Mouse (Mus musculus) gastrocnemius, postnatal 14 days (tissue): ENCODE measurements at regions not wholly inside any gene's neighbourhood (a gene's known extent, or its start where the extent isn't known, plus 50 kb on each side); places are given as distances from the start of the nearest gene placed in this dataset.

Experiments used
- DNase-seq: peaks from one replicate; pipeline ENCODE4 v3.0.0; 2021; ENCODE audit warnings: mixed read lengths
- intact Hi-C: fragments of 180-260 bp; cut with DNase I; formaldehyde crosslinking; loops from one replicate; pipeline ENCODE4 v1.15.1; 2025; ENCODE audit warnings: low total_unique reads

DNA sequence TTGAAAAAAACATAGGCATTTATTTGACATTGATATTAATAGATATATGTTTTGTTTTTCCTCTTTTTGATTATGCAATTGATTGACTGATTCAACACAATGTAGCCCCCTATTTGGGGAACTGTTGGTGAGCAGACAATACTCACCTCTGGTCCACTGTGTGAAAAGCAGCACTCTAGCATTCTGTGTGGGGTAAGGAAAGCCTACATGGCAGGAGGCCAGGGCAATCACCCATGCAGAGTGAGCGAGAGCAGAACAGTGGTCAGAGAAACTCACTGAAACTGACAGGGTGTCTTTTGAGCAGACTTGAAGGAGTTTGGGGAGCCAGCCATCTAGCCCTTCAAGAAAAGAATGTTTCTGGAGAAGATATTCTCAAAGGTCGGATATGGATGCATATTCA is 73.2 kb upstream of the Azi2 start:
- no peak for DNase-seq
- intact Hi-C loops = no loop called here

DNA sequence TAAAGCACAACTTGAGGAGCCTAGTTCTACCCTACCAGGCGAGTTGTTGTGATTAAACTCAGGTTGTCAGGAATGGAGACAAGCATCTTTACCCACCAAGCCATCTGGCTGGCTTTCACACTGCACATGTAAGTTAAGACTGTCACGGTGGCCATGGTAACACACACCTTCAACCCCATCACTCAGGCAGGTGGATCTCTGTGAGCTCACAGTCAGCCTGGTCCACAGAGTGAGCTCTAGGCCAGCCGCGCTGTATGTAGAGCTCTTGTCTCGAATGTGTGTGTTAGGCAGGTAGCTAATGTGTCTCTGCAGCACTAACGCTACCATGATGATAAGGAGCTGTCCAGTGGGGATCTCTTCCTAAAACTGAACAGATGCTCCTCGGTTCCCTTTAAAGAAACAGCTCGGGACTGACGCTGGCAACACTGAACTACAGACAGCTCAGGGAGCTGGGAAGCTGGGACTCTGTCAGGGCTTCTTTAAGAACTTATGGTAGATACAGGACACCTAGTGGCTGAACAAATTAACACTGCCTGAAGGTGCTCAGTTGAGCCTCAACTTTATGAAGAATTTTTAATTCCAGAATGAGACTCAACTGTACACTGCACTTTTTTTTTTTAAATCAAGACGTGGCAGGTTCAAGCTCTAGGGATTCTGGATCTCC is 73.8 kb upstream of the Azi2 start:
- peak; percentile 28 for DNase-seq
- intact Hi-C loops = no loop called here

DNA sequence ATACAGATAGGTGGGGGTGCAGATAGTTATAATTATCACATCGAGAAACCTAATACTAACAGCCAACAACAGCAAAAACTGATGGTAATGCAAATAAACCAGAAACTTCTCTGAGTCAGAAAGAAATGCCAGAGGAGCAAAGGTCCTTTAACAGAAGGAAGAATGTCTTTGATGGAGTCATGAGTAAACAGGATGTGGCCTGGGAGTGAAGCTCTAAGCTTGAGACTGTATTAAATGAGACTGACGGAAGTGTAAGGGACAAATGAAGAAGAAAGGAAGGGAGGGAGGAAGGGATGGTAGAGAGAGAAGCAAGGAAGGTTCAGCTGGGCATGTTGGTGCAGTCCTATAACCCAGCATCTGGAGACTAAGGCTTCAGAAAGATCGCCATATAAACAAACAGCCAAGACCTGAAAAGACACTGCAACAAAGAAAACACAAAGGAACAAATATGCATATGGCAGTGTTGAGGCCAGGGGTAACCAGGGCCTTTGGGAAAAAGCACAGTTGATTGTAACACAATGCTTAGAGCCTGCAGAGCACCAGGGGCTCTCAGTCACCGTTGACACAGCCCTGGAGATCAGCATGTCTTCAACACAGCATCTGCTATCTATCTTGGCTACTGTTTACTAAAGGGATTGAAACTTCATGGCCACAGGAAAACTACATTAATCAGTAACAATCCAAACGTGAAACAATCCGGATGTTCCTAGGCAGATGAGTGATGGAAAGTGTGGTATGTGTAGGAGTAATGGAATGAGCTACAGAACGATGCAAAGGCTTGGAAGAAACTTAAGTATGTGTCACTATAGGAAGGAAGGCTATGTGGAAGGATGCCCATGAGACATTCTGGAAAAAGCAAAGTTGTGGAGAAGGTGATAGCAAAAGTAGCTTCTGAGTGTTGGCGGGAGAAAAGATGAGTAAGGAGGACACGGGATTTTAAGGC is 77.9 kb upstream of the Azi2 start:
- intact Hi-C loops = no loop called here
- DNase-seq = no peak

DNA sequence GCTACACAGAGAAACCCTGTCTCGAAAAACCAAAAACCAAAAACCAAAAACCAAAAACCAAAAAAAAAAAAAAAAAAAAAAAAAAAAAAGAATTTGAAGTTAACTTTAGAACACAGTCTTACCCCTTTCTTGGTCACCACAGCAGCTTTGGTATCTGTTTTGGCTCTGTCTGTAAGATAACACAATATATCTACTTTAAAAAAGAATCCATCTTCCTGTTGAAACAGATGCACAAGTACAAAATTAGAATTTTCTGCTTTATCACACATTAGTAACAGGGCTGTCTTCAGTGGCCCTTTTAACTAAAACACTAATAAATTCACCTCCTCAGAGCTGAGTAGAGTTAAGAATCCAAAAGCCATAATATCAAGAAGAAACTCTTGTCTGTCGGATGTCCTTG is 80.5 kb upstream of the Azi2 start:
- intact Hi-C loops = no loop called here
- no peak for DNase-seq

DNA sequence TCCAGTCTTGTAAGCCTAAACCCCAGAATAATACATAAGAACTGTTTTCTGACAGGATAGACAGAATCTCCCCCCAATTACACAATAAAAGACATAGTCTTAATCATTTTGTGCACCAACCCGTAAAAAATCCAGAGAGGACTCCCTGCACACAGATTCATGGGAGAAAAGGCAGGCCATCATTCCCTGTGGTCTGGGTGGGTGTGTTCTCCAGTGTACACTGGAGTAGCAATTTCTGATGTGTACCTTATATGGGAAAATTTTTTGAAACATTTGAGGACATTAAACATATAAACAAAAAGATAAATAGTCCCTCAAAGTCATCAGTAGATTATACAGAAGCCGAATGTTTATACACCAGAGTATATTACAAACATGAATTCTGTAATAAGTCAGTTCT is 83.1 kb upstream of the Azi2 start:
- no peak for DNase-seq

DNA sequence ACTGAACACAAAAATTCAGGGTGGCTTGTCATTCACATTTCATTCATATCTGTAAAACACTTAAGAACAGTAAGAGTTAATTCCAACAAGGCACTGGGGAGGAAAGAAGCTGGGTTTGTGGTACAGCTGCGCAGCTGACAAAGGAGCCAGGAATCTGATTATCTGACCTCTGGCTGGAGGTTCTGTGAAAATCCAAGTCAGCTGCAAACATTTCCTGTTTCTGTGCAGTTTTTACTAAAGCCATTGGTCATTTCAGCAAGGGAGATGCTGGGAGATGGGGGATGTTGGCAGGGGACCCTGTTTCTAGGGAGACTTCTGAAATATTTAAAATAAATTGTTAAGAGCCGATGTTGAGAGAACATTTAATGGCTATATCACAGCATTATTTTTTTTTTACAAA is 83.6 kb upstream of the Azi2 start:
- intact Hi-C loops = no loop called here
- DNase-seq = peak; percentile 15

More for the DNA sequence above, 83.1 kb upstream of the Azi2 start:
- intact Hi-C loops = no loop called here

DNA sequence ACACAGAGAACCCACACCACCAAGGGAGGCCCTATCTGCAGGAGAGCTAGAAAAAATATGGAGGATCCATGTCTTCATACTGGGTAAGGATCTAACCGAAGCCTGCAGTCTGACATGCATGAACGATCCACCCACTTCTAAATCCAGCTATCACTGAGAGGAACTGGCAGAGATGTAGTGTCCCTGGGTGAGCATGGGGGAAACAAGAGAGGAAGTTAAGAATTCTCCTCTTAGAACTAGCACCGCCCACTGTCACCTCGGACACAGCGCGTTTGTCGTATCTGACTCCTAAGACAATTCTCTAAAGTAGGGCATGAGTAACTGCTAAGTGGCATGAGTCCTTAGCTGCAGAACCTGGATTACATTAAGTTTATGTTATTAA is 112.8 kb upstream of the Azi2 start:
- intact Hi-C loops = no loop called here
- DNase-seq = no peak

DNA sequence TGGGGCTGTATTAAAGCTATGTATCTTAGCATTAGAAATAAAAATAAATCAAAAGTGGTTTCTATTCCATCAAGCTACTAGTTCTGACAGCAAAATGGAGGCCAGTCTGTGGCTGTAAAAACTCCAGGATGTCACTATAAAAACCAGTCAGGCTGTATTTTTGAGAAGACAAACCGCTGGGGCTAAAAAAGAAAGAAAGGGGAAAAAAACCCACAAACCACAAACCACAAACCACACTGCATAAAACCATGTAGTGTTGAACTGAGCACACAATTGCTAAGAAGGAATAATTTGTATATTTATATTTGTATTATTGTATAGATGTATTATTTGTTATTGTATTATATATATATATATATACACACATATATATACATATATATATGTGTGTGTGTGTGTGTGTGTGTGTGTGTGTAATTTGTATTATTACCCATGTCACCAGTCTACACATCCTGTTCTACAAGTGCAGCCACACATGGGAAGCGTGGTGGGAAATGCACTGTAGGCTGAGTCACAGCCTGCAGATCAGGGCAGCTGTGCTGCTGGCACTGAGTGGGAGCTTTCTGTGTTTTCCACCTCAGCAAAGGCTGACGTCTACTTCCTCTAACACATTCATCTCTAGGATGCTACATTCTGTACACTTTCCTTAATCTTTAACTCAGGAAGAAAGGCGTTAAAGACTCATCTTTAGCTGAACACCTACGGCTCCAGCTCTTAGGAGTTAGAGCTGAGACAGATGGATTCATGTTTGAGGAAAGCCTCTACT is 113.4 kb upstream of the Azi2 start:
- DNase-seq = no peak
- intact Hi-C loops = no loop called here

DNA sequence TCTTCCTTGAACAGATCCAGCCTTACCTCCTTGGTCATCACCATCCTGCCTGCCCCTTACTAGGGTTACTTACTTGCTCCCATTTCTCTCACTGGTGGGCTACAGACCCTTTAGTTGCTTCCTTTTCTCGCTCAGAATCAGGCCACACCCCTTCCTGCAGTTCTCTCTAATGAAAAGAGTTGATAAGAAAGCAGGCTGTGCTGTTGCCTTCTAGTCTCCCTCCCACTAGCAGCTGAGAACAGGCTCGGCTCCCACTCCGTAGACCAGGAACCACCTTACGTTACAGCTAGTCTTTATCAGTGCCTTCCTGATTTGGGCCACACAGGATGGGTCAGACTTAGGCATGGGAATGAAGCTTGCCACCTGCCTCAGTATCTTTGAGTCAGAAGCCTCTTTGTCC is 117.3 kb upstream of the Azi2 start:
- no peak for DNase-seq
- intact Hi-C loops = no loop called here

DNA sequence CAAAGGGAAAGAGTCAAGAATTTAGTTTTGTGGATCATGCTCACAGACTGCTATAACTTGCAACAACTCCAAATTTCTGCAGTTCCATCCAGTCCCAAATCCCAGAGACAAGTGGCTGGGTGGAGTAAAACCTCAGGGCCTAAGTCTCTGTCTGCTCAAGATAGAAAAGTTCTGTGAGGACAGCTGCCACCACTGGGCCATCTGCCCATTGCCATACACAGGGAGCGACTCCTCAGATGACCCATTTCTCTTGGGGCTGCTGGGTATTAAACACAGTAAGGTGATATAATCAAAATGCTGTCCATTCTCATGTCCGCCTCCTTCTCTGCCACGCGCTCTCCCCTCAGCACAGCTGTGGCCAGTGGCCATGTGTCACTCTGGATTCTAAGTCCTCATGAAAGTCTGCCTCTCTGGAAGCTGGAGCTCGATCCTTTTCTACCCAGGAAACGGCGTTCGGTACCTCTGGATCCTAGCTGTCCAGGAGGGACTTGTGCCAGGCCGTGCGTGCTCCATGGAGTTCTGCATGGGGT is 132.3 kb upstream of the Azi2 start:
- intact Hi-C loops = no loop called here
- DNase-seq = peak; percentile 18

DNA sequence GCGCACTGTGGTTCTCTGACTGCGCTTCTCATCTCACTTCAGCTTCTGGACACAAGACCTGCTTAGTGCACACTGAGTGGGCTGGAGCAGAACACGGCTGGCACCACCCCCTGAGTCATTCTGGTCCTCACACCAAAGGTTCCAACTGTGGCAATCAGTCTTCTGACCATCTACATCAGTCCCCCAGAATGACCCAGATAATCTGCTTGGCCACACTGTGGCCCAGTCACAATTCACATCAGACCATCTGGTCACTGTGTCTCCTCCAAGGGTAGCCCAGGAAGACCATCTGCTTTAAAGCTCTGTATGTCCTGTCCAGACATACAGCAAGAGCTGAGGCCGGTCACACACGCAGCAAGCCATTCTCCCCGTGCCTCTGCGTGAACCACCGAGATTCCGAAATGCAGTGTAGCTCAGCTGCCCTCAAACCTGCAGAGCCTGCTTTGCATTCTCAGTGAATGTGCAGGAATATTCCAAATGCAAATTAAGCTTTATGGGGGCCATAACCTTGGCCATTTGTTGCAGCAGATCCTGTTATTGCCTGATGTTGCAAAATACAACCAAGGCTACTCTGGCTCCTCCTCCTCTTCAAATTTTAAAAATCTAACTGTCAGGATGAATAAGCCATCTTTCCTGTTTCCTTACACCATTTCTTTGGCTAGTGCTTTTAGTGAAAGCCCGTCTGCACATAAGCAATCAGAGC is 135.1 kb upstream of the Azi2 start:
- intact Hi-C loops = no loop called here
- DNase-seq = no peak

DNA sequence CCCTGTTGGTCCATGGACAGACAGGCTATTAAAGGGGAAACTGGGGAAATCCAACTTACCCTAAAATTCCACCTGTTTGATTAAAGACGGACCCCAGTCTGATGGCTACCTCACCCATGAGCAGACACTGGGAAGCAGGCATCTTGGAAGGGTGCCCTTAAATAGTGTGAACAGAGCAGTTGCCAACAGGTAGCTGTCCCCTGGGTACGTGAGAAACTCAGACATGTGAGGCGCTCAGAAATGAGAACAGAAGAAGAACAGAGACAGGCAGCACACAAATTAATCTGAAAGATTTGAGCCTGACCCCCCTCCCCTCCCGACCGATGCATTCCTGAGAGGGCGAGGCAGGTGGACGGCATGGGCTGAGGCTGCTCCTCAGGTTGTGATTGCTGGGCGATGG is 135.7 kb upstream of the Azi2 start:
- intact Hi-C loops = no loop called here

DNA sequence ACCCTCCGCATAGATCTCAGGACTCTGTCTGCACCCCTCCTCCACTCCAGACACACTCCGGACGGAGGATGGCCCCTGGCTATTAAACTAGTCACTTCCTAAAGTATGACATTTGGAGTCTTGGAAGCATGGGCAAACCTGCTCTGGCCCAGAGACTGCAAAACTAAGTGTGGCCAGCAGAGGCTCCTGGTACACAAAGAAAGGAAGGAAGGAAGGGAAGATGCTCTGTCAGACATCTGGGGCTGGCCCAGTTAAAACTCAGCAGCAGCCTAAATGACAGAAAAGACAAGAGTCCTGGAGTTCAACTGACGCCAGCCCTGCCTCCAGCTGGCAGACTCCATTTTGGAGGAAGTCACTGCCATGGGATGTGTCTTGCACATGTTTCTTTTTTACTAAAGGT is 137.3 kb upstream of the Azi2 start:
- DNase-seq = peak; percentile 29

More for the DNA sequence above, 135.7 kb upstream of the Azi2 start:
- no peak for DNase-seq

DNA sequence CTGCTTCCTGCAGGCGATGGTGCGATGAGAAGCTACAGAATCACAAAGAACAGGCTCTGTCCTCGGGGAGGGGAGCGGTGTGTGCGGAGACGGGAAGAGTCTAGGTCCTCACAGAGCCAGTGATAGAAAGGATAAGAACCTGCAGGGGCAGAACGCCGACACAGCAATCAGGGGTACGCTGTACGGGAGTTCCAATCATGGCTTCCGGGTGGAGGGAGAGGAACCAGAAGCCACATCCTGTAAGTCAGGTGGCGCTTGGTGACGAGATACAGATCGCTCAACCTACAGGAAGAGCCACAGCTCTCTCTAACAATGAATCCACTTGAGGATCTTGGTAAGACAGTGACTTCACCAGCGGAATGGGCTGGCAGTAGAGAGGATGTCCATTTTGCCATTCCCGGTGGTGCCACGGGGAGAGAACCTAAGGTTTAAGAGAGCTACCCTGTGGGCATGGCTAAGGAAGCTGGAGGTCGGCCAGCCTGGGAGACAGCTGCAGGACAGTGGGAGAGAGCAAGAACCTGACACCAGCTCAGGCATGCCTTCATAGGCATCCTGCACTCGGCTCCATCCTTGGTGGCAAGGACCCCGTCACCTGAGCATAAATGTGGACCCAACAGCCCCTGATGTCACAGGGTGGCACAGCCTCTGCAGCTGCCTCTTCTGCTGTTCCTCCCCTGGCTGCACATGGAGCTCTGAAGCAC is 137.9 kb upstream of the Azi2 start:
- peak; percentile 26 for DNase-seq

More for the DNA sequence above, 137.3 kb upstream of the Azi2 start:
- intact Hi-C loops = no loop called here

DNA sequence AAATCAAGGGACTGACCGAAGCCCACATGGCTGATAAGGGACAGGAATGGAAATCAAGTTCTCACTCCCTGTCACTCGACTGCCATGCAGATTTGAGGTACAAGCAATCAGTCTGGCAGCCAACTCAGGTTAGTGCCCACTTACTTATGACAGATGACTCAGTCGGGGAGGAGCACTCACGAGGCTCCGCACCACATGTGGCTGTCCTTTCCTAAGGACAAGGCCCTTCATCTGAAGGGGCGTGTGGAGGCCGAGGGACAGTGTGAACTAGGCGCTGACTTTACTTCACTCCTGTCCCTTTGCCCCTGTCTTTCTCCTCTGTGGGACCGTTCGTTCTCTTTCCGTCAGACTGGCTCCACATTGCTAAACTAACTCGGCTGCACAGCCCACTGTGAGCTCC is 139.7 kb upstream of the Azi2 start:
- intact Hi-C loops = no loop called here
- DNase-seq = no peak

More for the DNA sequence above, 137.9 kb upstream of the Azi2 start:
- intact Hi-C loops = no loop called here

DNA sequence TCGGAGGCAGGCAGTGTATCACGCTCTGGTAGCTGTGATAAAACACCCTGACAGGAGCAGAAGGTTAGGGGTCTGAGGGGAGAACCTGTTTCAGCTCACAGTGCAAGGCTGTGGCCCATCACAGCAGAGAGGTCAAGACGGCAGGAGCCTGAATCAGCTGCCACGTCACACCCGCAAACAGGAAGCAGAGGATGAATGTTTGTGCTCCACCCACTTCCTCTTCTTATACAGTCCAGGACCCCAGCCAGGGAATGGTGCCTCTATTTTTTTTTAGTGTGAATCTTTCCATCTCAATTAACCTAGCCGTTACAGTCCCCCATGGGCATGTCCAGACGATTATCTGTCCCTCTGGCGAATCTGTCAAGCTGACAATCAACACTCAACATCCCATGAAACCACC is 143.8 kb upstream of the Azi2 start:
- DNase-seq = no peak
- intact Hi-C loops = no loop called here

DNA sequence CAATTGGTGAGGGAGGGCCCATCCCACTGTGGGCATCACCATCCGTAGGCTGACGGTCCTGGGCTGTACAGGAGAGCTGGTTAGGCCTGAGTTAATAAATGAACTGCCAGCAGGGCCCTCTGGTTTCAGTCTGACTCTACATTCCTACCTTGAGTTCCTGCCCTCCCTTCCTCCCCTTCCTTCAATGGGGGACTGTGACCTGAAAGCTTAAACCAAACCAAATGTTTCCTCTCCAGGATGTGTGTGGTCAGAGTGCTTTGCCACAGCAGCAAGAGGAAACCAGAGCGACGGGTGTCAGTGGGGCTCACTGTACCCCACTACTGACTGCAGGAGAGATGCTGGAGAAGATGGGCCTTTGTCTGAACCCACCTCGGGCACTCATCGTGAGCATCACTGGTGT is 147.7 kb upstream of the Azi2 start:
- no peak for DNase-seq
- intact Hi-C loops = no loop called here

DNA sequence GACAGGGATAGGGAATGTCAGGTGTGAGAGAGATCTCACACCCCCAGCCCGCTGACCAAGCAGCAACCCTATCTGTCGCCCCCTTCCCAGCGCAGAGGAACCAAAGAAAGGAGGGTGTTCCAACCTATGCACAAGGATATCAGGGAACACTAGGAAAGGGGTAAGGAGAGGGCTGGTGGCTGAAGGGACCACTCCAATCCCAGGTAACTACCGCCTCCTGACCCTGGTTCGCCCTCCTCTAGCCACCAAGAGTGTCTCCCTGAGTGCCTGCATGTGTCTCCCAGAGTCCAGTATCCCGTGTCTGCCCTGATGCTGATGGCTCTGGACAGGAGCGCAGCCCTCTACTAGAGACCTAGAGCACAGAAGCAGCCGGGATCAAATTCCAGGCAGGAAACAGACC is 167.1 kb upstream of the Azi2 start:
- intact Hi-C loops = no loop called here
- no peak for DNase-seq
